Mouse (Mus musculus) small intestine, adult 2 months (tissue): Measurements from ENCODE around the gene Pdia4. TPM values are rescaled to one million over a fixed set of nuclear protein-coding genes. Genes with fewer than 3 reads are reported as not detected.

ENCODE experiments used
- H3K27ac ChIP-seq: fragments of 200-500 bp; 2 replicates; pipeline ENCODE4 v1.5.1; 2012; ENCODE audit warnings: low read depth, low read length, control low read depth, inconsistent platforms; ENCODE audit not compliant: insufficient read depth
- H3K27me3 ChIP-seq: fragments of 200-500 bp; 2 replicates; pipeline ENCODE4 v1.6.1; 2012; ENCODE audit warnings: mild to moderate bottlenecking, moderate library complexity, low read length, inconsistent platforms; ENCODE audit not compliant: control insufficient read depth, insufficient read depth
- H3K36me3 ChIP-seq: fragments of 200-500 bp; 2 replicates; pipeline ENCODE4 v1.6.1; 2012; ENCODE audit warnings: mild to moderate bottlenecking, low read length, control low read depth, inconsistent platforms; ENCODE audit not compliant: control insufficient read depth, insufficient read depth
- H3K4me1 ChIP-seq: fragments of 200-500 bp; 2 replicates; pipeline ENCODE4 v1.6.1; 2012; ENCODE audit warnings: low read length, inconsistent platforms, mixed read lengths; ENCODE audit not compliant: control insufficient read depth, insufficient read depth, insufficient read length
- H3K4me3 ChIP-seq: fragments of 200-500 bp; 2 replicates; pipeline ENCODE4 v1.5.1; 2012; ENCODE audit warnings: low read depth, mild to moderate bottlenecking, control low read depth, inconsistent platforms, low read length, moderate library complexity
- CTCF ChIP-seq: fragments of 200-500 bp; IDR thresholded peaks from 2 replicates; pipeline ENCODE4 v1.5.1; 2012; ENCODE audit warnings: low read depth, mild to moderate bottlenecking, control low read depth, inconsistent platforms, low read length, moderate library complexity, mixed read lengths; ENCODE audit not compliant: insufficient replicate concordance, insufficient read length; ENCODE audit errors: extremely low read depth
- POLR2A ChIP-seq: fragments of 200-500 bp; IDR thresholded peaks from 2 replicates; pipeline ENCODE4 v1.6.1; 2012; ENCODE audit warnings: low read depth, mild to moderate bottlenecking, control low read depth, inconsistent platforms, low read length, moderate library complexity
- WGBS: fragments of 180-500 bp; shearing (Covaris S2); methylation state at CpG from one replicate; pipeline ENCODE4 v1.1.7; 2018; 5-methylcytosine and 5-hydroxymethylcytosine counted together
- polyA plus RNA-seq: library from polyadenylated mRNA; depleted of rRNA; stranded (reverse); fragments of >200 nt; gene quantifications from 2 replicates; pipeline ENCODE4 v1.2.3, GENCODE M21; 2012

Gene Pdia4
- polyA plus RNA-seq, 1 experiment: 15.3 TPM

DNA sequence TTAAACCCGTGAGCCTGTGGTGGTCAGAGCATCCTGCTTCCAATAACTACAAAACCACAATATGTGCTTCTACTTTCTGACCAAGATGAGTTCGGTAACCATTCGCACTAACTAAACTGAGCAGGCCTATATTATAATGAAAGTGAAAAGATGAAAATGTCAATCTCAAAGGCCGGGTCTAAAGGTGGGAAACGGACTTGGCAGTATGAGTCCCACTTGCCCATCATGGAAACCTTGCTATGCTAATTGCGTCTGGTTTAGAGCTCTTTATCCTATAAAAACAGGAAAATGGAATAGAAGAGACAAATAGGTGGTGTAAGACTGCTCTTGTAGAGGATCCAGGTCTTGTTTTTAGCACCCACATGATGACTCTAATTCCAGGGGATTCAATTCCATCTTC is 8.5 kb upstream of the Pdia4 start:
- no peaks in the 10 kb centered on the region for H3K27me3 ChIP-seq
- no peak for TF ChIP-seq CTCF
- TF ChIP-seq POLR2A: no peak
- H3K4me3 ChIP-seq: no peak overlapping the region
- no peaks in the 10 kb centered on the region for H3K4me1 ChIP-seq
- no peaks in the 10 kb centered on the region for H3K36me3 ChIP-seq
- WGBS: 84% methylated on average over 6 of the region's 6 CpGs
- H3K27ac ChIP-seq: no peak overlapping the region

DNA sequence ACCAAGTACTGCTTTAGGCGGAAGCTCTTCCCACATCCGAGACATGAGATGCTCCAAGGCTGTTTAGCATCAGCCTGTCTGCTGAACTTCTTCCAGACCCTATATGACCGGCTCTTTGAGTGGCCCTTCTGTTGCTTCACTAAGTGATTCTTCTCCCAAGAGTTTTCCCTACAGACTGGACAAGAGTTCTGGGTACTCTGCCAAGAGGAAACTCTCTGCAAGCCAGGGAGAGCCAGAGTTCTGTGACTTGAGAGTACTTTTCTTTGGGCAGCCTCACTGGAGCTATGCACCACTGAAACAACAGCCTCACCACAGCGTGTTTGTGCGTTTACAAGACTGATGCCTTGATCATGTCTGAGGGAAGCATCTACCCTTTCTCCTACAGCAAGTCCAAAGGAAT is 8.0 kb upstream of the Pdia4 start:
- no peaks in the 10 kb centered on the region for H3K4me1 ChIP-seq
- H3K27me3 ChIP-seq: no peaks in the 10 kb centered on the region
- no peaks in the 10 kb centered on the region for H3K36me3 ChIP-seq
- TF ChIP-seq CTCF (no peak), POLR2A (no peak)
- H3K27ac ChIP-seq: no peak overlapping the region
- no peak overlapping the region for H3K4me3 ChIP-seq
- WGBS: 85% methylated on average over 5 of the region's 5 CpGs

DNA sequence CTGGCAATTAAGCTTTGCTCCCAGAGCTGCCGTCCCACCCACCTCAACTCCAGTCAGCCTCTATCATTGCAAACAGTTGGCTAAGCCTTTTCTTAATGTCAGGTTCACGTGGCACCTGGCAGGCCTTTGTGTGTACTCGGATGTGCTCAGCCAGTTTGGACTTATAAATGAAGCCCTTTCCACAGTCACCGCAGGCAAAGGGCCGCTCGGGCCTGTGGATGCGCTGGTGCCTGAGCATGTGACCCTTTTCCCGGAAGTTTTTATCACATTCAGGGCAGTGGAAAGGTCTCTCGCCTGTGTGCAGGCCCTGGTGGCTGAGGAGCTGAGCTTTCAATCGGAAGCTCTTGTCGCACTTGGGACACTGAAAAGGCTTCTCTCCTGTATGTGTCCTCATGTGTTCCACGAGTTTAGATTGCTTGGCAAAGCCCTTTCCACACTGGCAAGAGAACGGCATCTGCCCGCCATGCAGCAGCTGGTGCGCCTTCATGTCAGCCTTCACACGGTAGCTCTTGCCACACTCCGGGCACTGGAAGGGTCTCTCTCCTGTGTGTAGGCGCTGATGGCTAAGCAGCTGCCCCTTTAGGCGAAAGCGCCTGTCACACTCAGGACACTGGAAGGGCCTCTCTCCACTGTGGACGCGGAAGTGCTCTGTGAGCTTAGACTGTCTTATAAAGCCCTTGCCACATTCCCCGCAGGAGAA is 6.5 kb upstream of the Pdia4 start:
- Histone ChIP-seq H3K27ac (no peak overlapping the region), H3K4me3 (no peak overlapping the region), H3K36me3 (no peaks in the 10 kb centered on the region), H3K4me1 (no peaks in the 10 kb centered on the region), H3K27me3 (no peaks in the 10 kb centered on the region)
- TF ChIP-seq POLR2A (no peak), CTCF (no peak)
- 93% methylated on average over 23 of the region's 23 CpGs for WGBS

DNA sequence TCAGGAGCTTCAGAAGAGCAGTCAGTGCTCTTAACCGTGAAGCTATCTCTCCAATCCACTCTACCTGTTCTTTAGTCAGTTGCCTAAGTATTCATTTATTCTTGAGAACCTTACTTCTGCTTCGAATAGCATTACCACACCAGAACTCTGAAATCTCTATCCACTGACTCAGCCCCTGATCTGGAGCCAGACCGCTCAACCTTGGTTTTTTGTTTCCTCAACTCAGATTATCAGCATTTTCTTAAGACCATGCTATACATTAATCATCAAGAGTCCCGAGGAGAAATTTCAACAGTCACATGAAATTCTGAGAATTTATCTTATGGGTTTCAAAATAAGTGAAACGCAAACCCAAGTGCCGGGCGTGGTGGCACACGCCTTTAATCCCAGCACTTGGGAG is 5.5 kb upstream of the Pdia4 start:
- H3K4me3 ChIP-seq: no peak overlapping the region
- H3K27me3 ChIP-seq: no peaks in the 10 kb centered on the region
- no peaks in the 10 kb centered on the region for H3K36me3 ChIP-seq
- no peak overlapping the region for H3K27ac ChIP-seq
- 87% methylated on average over 8 of the region's 8 CpGs for WGBS
- no peaks in the 10 kb centered on the region for H3K4me1 ChIP-seq
- no peak for TF ChIP-seq CTCF
- TF ChIP-seq POLR2A: no peak

DNA sequence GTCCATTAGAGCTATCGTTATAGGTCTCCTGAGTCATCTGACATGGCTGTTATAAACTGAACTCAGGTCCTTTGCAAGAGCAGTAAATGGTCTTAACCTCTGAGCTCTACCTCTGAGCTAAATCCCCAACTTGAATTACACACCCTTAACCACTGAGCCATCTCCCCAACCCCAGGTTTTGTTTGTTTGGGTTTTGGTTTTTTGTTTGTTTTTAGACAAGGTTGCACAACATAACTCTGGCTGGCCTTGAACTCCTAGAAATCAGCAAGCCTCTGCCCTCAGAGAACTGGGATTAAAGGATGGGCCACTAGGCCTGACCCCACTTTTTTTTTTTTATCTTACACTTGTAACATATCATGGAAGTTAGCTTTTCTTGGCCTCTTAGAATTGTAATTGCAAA is 2.9 kb upstream of the Pdia4 start:
- no peaks in the 10 kb centered on the region for H3K27me3 ChIP-seq
- WGBS: 55% methylated on average over 1 of the region's 1 CpGs
- no peak overlapping the region for H3K27ac ChIP-seq
- TF ChIP-seq POLR2A: no peak
- no peak for TF ChIP-seq CTCF
- peaks cover 7% of the 10 kb centered on the region; the same call in 1 of the 2 replicates for H3K4me1 ChIP-seq
- H3K4me3 ChIP-seq: no peak overlapping the region
- H3K36me3 ChIP-seq: no peaks in the 10 kb centered on the region

DNA sequence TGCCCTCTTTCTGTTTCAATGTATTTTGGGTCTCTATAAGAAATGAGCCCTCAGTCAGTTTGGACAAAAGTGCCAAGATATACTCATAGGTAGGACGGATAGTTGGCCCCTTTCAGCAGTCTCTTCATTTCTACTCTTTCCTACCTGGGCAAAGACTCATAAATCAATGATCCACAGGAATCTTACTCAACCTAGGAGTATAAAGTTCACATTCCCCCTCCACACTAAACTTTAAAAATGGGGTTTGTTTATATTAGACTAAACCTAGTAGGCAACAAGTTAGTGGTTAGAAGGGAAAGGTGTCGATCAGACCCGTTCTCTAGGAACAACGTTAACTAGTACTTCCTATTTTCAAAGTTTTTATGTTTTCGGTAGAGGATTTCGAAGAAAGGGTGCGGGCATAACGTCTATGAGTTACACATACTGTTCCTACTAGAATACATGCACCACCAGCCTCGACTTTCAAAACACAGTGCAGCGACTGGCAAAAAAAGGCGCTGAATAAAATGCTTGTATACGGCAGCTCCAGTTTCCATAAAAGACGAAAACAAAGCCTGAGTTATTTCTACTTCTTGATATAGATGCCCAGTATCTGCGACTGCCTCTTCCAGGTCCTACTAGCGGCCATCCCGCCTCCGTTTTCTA is 837 bp downstream of the Pdia4 start:
- H3K36me3 ChIP-seq: peaks cover 3% of the 10 kb centered on the region; the same call in 1 of the 2 replicates
- peak overlapping the region; percentile 70 for H3K27ac ChIP-seq
- peaks cover 7% of the 10 kb centered on the region; the same call in 1 of the 2 replicates for H3K4me1 ChIP-seq
- TF ChIP-seq POLR2A (no peak), CTCF (no peak)
- H3K4me3 ChIP-seq: peak overlapping the region; percentile 72
- WGBS: under 1% methylated on average over 17 of the region's 17 CpGs
- H3K27me3 ChIP-seq: no peaks in the 10 kb centered on the region

DNA sequence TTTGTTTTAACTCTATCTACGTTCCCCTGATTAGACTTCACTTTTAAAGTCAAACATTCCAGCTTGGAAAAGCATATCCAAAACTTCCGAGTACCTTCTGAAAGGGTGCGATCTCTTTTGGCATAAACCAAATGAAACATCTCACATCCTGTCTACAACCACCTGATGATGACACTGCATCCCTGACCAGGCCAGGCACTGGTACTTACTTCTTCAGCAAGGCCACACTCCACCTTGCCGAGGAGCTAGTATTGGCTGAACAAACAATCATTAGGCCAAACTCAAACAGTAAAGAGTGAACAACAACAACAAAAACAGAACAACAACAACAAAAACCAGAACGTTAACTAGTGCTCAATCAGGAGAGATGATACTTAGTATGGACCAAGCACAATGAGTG is 1.9 kb downstream of the Pdia4 start:
- H3K36me3 ChIP-seq: peaks cover 10% of the 10 kb centered on the region
- H3K27ac ChIP-seq: no peak overlapping the region
- H3K4me3 ChIP-seq: no peak overlapping the region
- no peak for TF ChIP-seq CTCF
- no peak for TF ChIP-seq POLR2A
- peaks cover 7% of the 10 kb centered on the region; the same call in 1 of the 2 replicates for H3K4me1 ChIP-seq
- H3K27me3 ChIP-seq: no peaks in the 10 kb centered on the region
- WGBS: 34% methylated on average over 5 of the region's 5 CpGs
